Mouse (Mus musculus) naive thymus-derived CD4-positive, alpha-beta T cell, adult 2 months (primary cell): ENCODE results near the gene Lsamp.

Experiments used
- DNase-seq: peaks from one replicate; pipeline ENCODE4 v3.0.0-alpha.2; 2011; ENCODE audit warnings: low read depth

The Lsamp gene

GRCm38 (mm10) chr16:42079573-42079972 is 2095.4 kb downstream of the Lsamp start:
- no peak for DNase-seq

- DNase-seq, result no peak
Measured at GRCm38 (mm10) chr16:42081611-42082010, 2097.4 kb downstream of the Lsamp start.

GRCm38 (mm10) chr16:42097510-42097909 is 2113.3 kb downstream of the Lsamp start:
- DNase-seq, result no peak

- no peak for DNase-seq
Measured at GRCm38 (mm10) chr16:42102186-42102585, 2118.0 kb downstream of the Lsamp start.

GRCm38 (mm10) chr16:42102635-42103034 is 2118.5 kb downstream of the Lsamp start:
- no peak for DNase-seq

GRCm38 (mm10) chr16:42112251-42112650 is 2128.1 kb downstream of the Lsamp start:
- DNase-seq, result no peak

- DNase-seq, result no peak
Measured at GRCm38 (mm10) chr16:42113246-42113645, 2129.1 kb downstream of the Lsamp start.

GRCm38 (mm10) chr16:42121788-42122187 is 2137.6 kb downstream of the Lsamp start:
- no peak for DNase-seq

GRCm38 (mm10) chr16:42123826-42124225 is 2139.7 kb downstream of the Lsamp start:
- DNase-seq, result no peak

- DNase-seq, result no peak
Measured at GRCm38 (mm10) chr16:42126061-42126460, 2141.9 kb downstream of the Lsamp start.

GRCm38 (mm10) chr16:42147164-42147563 is 2163.0 kb downstream of the Lsamp start:
- no peak for DNase-seq

GRCm38 (mm10) chr16:42149216-42149942 is 2165.2 kb downstream of the Lsamp start:
- DNase-seq, result no peak

- no peak for DNase-seq
Measured at GRCm38 (mm10) chr16:42152640-42153039, 2168.5 kb downstream of the Lsamp start.

- no peak for DNase-seq
Measured at GRCm38 (mm10) chr16:42157816-42158215, 2173.7 kb downstream of the Lsamp start.

- peak; percentile 91 for DNase-seq
Measured at GRCm38 (mm10) chr16:42164941-42165340, 2180.8 kb downstream of the Lsamp start.

GRCm38 (mm10) chr16:42168292-42168691 is 2184.1 kb downstream of the Lsamp start:
- DNase-seq, result no peak

- peak; percentile 87 for DNase-seq
Measured at GRCm38 (mm10) chr16:42169447-42170140, 2185.4 kb downstream of the Lsamp start.

GRCm38 (mm10) chr16:42172476-42172875 is 2188.3 kb downstream of the Lsamp start:
- peak; percentile 78 for DNase-seq

- DNase-seq, result no peak
Measured at GRCm38 (mm10) chr16:42178866-42179265, 2194.7 kb downstream of the Lsamp start.

- DNase-seq, result no peak
Measured at GRCm38 (mm10) chr16:42180025-42180424, 2195.9 kb downstream of the Lsamp start.

GRCm38 (mm10) chr16:42180473-42180872 is 2196.3 kb downstream of the Lsamp start:
- no peak for DNase-seq

- no peak for DNase-seq
Measured at GRCm38 (mm10) chr16:42189431-42190081, 2205.4 kb downstream of the Lsamp start.
